Mouse (Mus musculus) stomach, embryonic 14.5 days (tissue): ENCODE data around the gene Atp8a1. TPM values are rescaled to one million over a fixed set of nuclear protein-coding genes. Genes with fewer than 3 reads are reported as not detected.
"Not testable (repeated sequence)": the region's sequence is repeated elsewhere in the genome, so short reads cannot be mapped to it uniquely, and the experiment has no call there.

Experiments used
- ATAC-seq: fragments of 200-750 bp; cut with Nextera tagmentation; 2 replicates; pipeline ENCODE4 v1.8.0; 2017; ENCODE audit warnings: low read depth, moderate TSS enrichment; ENCODE audit not compliant: insufficient number of reproducible peaks, insufficient read depth, low FRiP score
- H3K27ac ChIP-seq: fragments of 300-500 bp; sonication (generic); 2 replicates; pipeline ENCODE4 v1.5.1; 2014; ENCODE audit warnings: mild to moderate bottlenecking, low read length, moderate library complexity, mixed read lengths
- H3K27me3 ChIP-seq: fragments of 300-500 bp; sonication (generic); 2 replicates; pipeline ENCODE4 v1.6.1; 2014; ENCODE audit warnings: low read length, control low read depth, mixed read lengths; ENCODE audit not compliant: control insufficient read depth, insufficient read depth
- H3K36me3 ChIP-seq: fragments of 300-500 bp; sonication (generic); 2 replicates; pipeline ENCODE4 v1.6.1; 2014; ENCODE audit warnings: mild to moderate bottlenecking, control low read depth, low read length, moderate library complexity, mixed read lengths; ENCODE audit not compliant: control insufficient read depth, insufficient read depth
- H3K4me1 ChIP-seq: fragments of 300-500 bp; sonication (generic); 2 replicates; pipeline ENCODE4 v1.6.1; 2014; ENCODE audit warnings: low read length, control low read depth, mixed read lengths; ENCODE audit not compliant: control insufficient read depth, insufficient read depth
- H3K4me2 ChIP-seq: fragments of 300-500 bp; sonication (generic); replicated peaks from 2 replicates; pipeline ENCODE4 v1.6.1; 2014; ENCODE audit warnings: low read depth, low read length, control low read depth
- H3K4me3 ChIP-seq: fragments of 300-500 bp; sonication (generic); 2 replicates; pipeline ENCODE4 v1.5.1; 2014; ENCODE audit warnings: low read depth, low read length, control low read depth
- H3K9ac ChIP-seq: fragments of 300-500 bp; sonication (generic); replicated peaks from 2 replicates; pipeline ENCODE4 v1.6.1; 2014; ENCODE audit warnings: low read depth, mild to moderate bottlenecking, control low read depth, low read length, moderate library complexity, mixed read lengths
- H3K9me3 ChIP-seq: fragments of 300-500 bp; sonication (generic); 2 replicates; pipeline ENCODE4 v1.6.1; 2016; ENCODE audit warnings: low read depth, low read length, control low read depth; ENCODE audit not compliant: control insufficient read depth
- WGBS: fragments of 180-500 bp; shearing (Covaris S2); extraction: QIAGEN DNeasy Blood & Tissue Kit; methylation state at CpG from one replicate; pipeline ENCODE4 v1.1.7; 2014; 5-methylcytosine and 5-hydroxymethylcytosine counted together
- polyA plus RNA-seq: library from polyadenylated mRNA; unstranded; fragments of >200 nt; fragmentation: Nextera tagmentation; extraction: Ambion mirVana; gene quantifications from 2 replicates; pipeline ENCODE4 v1.2.1, GENCODE M21; 2014

Gene Atp8a1
- polyA plus RNA-seq, 1 experiment from 2014 or later: 8.6 TPM

DNA sequence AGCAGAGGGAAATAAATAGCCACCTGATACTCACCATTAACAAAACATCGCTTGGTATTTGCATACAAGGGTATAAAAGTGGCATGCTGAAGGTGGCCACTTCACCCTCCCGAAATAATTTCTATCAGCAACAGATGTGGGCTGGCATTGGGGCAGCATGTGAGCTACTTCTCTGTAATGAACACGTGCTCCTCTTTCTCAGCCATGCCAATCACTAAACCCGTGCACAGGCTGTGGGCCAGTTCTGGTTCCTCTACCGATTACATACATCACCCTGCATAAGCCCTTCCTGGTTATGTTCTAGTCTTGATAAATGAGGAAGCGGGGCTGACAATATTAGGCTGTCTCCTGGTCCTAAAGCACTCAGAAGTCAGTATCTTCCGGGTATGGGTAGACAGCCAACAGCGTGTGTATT is 25.2 kb downstream of the Atp8a1 start:
- no peak overlapping the region for H3K4me2 ChIP-seq
- H3K27me3 ChIP-seq: no peaks in the 10 kb centered on the region
- ATAC-seq: no peak
- no peak overlapping the region for H3K4me3 ChIP-seq
- 75% methylated on average over 8 of the region's 8 CpGs for WGBS
- H3K36me3 ChIP-seq: no peaks in the 10 kb centered on the region
- no peaks in the 10 kb centered on the region for H3K9me3 ChIP-seq
- 0 out of 2 replicates have a peak, but pooled peaks cover 3% of the 10 kb centered on the region for H3K4me1 ChIP-seq
- H3K9ac ChIP-seq: no peak overlapping the region
- H3K27ac ChIP-seq: no peak overlapping the region

DNA sequence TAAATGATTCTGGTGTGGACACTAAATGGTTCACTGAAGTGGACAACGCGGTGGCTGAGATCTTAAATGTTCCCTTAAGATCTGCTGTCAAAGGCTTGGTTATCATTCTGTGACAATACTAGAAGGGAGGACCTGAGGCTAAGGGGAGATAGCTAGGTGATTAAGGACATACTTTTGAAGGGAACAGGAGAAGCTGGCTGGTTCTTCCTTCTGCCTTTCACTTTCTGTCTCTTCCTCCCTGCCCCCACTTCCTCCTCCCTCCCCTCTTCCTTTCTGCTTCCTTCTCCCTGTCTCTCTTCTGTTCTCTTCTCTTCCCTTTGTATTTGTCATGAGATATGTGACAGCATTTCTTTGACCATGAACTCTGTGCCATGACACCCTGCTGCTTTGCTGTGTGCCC is 26.0 kb downstream of the Atp8a1 start:
- Histone ChIP-seq H3K27ac (no peak overlapping the region), H3K4me3 (no peak overlapping the region), H3K9me3 (no peaks in the 10 kb centered on the region), H3K36me3 (no peaks in the 10 kb centered on the region), H3K27me3 (no peaks in the 10 kb centered on the region), H3K9ac (no peak overlapping the region), H3K4me1 (0 out of 2 replicates have a peak, but pooled peaks cover 3% of the 10 kb centered on the region), H3K4me2 (no peak overlapping the region)
- WGBS: 89% methylated on average over 2 of the region's 2 CpGs
- no peak for ATAC-seq

DNA sequence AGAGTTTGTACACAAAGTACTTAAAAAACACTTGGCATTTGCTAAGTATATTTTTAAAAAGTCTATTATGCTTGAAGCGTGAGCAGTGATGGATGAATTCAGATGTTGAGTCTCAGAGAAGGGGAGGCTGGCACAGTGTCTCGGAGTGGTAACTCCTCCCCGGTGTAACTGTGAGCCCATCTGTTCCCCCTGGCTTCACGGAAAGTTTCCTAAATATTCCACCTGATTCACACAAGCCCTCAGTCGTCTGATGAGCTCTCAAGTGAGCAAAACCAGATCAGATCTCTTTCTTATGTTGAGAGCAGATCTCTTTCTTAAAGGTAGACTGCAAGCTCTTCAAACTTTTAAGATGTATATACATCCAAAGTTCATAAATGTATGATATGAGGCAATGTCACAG is 27.8 kb downstream of the Atp8a1 start:
- Histone ChIP-seq H3K36me3 (no peaks in the 10 kb centered on the region), H3K4me2 (no peak overlapping the region), H3K4me1 (0 out of 2 replicates have a peak, but pooled peaks cover 3% of the 10 kb centered on the region), H3K27me3 (no peaks in the 10 kb centered on the region), H3K9ac (no peak overlapping the region), H3K4me3 (no peak overlapping the region), H3K9me3 (no peaks in the 10 kb centered on the region), H3K27ac (no peak overlapping the region)
- no peak for ATAC-seq
- WGBS: 67% methylated on average over 5 of the region's 5 CpGs

DNA sequence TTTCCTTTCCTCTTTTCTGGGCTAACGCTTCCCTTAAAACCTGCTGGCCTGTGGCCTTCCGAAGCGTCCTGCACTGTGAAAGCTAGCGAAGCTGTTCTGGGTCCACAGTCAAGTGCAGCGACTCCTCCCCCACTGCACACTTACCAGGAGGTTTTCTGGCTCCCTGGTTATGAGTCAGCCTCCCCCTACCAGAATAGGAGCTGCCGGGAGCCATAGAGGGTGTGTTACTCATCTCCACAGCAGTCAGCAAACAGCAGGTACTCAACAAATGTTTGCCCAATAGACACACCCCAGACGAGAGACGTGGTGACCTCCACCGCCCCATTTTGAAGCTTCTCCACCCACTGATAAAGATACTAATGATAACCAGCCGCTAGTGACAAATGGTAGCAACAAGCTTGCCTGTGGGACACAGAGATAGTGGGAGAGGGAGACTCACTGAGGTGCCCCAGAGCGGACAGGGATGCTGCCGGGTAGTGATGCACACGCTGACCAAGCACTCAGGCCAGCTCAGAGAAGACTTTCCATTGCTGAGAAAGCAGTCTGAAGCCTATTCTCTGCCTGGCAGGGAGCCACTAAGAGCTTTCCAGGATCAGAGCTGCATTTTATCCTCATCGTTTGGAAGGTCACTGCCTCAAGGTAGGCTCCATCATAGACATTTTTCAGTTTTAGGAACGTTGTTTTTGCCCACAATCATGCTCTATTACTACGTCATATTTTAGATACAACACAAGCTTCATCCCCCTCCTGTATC is 31.5 kb downstream of the Atp8a1 start:
- peak; percentile 86 for ATAC-seq
- no peaks in the 10 kb centered on the region for H3K9me3 ChIP-seq
- no peak overlapping the region for H3K4me3 ChIP-seq
- no peak overlapping the region for H3K9ac ChIP-seq
- H3K36me3 ChIP-seq: no peaks in the 10 kb centered on the region
- no peaks in the 10 kb centered on the region for H3K27me3 ChIP-seq
- H3K4me1 ChIP-seq: no peaks in the 10 kb centered on the region
- H3K4me2 ChIP-seq: peak overlapping the region; percentile 12; the same call in 1 of the 2 replicates
- no peak overlapping the region for H3K27ac ChIP-seq
- whole genome bisulfite sequencing: 43% methylated on average over 16 of the region's 16 CpGs

DNA sequence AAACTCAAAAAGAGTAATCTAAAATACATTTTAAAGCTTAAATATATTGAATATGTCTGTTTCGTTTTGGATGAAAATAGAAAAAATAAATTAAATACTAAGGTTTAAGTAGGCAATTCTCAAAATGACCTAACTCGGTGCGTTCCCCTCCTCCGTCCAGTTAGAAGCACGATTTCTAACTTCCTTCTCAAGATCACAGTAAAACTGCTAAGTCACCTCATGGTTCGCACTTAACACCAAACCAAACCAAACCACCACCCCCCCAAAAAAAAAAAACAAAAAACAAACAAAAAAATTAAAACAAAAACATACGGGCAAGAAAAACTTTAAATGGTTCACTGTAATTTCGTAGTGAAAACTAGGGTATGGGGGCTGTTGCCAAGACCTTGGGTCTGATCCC is 32.2 kb downstream of the Atp8a1 start:
- H3K4me3 ChIP-seq, H3K36me3 ChIP-seq, H3K9ac ChIP-seq, H3K27ac ChIP-seq, H3K27me3 ChIP-seq, H3K9me3 ChIP-seq, H3K4me1 ChIP-seq, ATAC-seq: not testable (repeated sequence)
- WGBS: 75% methylated on average over 6 of the region's 8 CpGs
- peak overlapping the region; percentile 12; the same call in 1 of the 2 replicates for H3K4me2 ChIP-seq

DNA sequence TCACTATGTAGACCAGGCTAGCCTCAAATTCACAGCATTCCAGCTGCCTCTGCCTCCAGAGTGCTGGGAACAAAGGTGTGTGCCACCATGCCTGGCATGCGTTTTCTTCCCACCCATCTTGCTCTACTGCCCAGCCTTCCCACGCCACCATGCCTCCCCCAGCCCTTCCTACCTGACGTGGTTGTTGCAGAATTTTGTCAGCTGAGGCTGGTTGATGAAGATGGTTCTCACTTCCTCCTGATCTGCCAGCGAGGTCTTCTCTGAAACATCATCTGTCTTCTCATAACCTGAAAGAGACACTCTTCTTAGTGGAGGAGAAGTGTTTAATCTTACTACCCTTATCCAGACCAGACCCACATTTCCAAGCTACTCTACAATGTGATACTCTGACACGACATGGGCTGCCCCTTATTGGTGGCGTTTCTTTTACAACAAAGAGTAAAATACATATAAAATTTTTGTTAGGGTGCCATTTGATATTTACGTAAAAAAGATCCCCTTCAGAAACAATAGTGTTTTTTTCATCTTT is 32.7 kb downstream of the Atp8a1 start:
- no peaks in the 10 kb centered on the region for H3K9me3 ChIP-seq
- 80% methylated on average over 7 of the region's 7 CpGs for WGBS
- no peak overlapping the region for H3K4me3 ChIP-seq
- H3K36me3 ChIP-seq: no peaks in the 10 kb centered on the region
- no peaks in the 10 kb centered on the region for H3K27me3 ChIP-seq
- H3K4me2 ChIP-seq: no peak overlapping the region
- H3K27ac ChIP-seq: no peak overlapping the region
- ATAC-seq: no peak
- no peaks in the 10 kb centered on the region for H3K4me1 ChIP-seq
- H3K9ac ChIP-seq: no peak overlapping the region

DNA sequence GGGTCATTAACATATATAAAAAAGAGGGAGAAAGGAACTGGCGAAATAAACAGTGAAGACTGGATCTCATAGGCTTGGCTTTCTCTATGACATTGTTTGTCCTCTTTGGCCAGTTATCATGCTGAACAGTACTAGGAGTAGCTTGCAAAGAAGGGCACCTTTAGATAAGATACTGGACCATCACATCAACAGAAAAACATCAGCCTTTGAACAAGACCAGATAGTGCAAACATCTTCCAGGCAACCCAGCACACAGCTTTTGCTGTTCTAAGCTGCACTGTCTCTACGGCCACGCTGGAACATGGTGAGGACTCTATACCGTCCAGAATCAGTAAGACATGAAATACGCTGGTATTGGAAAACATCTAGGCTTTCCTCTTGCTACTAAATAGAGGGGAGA is 33.9 kb downstream of the Atp8a1 start:
- Histone ChIP-seq H3K9me3 (no peaks in the 10 kb centered on the region), H3K9ac (no peak overlapping the region), H3K4me1 (no peaks in the 10 kb centered on the region), H3K27me3 (no peaks in the 10 kb centered on the region), H3K27ac (no peak overlapping the region), H3K36me3 (no peaks in the 10 kb centered on the region), H3K4me2 (no peak overlapping the region), H3K4me3 (no peak overlapping the region)
- no peak for ATAC-seq
- 92% methylated on average over 5 of the region's 5 CpGs for WGBS

DNA sequence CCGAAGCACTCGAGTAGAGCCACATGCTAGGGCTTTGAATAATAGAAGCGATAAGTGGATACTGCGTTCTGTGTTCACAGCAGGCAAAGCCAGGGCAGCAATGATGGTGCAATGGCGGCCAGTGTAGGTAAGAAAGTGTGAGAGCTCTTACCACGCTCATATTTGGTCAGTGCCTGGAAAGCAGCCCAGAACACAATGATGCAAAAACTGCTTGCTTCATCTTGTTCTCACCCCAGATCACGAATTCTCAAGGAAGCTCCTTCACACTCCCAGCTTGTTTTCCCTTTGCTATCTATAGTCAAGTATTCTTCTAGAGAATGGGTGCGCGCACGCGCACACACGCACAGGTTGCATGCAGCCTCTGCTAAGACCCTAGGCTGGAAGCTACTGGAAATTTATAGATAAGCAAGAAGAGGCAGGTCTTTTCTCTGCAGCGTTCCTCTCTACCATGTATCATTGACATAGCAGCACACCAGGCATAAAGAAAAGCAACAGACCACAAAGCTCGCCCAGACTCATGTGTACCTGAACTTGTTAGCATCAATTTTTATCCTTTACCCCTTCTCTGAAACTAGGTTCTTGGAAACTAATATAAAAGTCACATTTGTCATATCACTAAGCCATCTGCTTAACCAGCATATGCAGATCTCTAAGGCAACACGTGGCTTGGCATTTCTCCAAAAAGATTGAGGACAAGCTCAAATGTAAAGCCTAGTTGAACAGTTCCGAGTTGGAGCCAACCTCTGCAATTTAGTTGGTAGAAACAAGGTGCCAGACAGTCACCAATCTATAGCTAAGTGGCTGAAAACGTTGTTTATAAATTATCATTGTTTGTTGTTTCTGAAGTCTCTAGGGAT is 44.8 kb downstream of the Atp8a1 start:
- Histone ChIP-seq H3K4me3 (no peak overlapping the region), H3K27ac (no peak overlapping the region), H3K36me3 (no peaks in the 10 kb centered on the region), H3K27me3 (no peaks in the 10 kb centered on the region), H3K4me2 (no peak overlapping the region), H3K9me3 (no peaks in the 10 kb centered on the region), H3K4me1 (no peaks in the 10 kb centered on the region), H3K9ac (no peak overlapping the region)
- WGBS: 83% methylated on average over 17 of the region's 17 CpGs
- ATAC-seq: no peak
